Mouse (Mus musculus): ENCODE measurements around the gene Il10. TPM values are rescaled to one million over a fixed set of nuclear protein-coding genes. Genes with fewer than 3 reads are reported as not detected.

Il10 gene
- not detected in 2 replicates for polyA plus RNA-seq (2015; fragmentation: Nextera tagmentation; extraction: Ambion mirVana)

DNA sequence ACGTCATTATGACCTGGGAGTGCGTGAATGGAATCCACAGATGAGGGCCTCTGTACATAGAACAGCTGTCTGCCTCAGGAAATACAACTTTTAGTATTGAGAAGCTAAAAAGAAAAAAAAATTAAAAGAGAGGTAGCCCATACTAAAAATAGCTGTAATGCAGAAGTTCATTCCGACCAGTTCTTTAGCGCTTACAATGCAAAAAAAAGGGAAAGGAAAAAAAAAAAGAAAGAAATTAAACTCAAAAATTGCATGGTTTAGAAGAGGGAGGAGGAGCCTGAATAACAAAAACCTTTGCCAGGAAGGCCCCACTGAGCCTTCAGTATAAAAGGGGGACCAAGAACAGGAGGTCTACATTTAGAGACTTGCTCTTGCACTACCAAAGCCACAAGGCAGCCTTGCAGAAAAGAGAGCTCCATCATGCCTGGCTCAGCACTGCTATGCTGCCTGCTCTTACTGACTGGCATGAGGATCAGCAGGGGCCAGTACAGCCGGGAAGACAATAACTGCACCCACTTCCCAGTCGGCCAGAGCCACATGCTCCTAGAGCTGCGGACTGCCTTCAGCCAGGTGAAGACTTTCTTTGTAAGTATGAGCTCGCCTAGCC is at the start of gene Il10:
Gene Il10 (plus strand): TSS at position 354 of the 607 bp plus-strand sequence.
- WGBS: 76% methylated on average over 8 of the region's 8 CpGs
- Histone ChIP-seq H3K9ac (no peak within 1 kb of the TSS), H3K27ac (no peak within 1 kb of the TSS), H3K4me2 (no peak within 1 kb of the TSS), H3K9me3 (replicated peaks) (no peaks in the 10 kb centered on the region), H3K4me3 (replicated peaks) (no peak within 1 kb of the TSS), H3K36me3 (no peaks in the 10 kb centered on the region), H3K4me1 (peaks cover 19% of the 10 kb centered on the region; the same call in 1 of the 2 replicates), H3K27me3 (peaks cover 5% of the 10 kb centered on the region; the same call in 1 of the 2 replicates)
- no peak for ATAC-seq (replicated peaks; ENCODE audit: low FRiP score)

DNA sequence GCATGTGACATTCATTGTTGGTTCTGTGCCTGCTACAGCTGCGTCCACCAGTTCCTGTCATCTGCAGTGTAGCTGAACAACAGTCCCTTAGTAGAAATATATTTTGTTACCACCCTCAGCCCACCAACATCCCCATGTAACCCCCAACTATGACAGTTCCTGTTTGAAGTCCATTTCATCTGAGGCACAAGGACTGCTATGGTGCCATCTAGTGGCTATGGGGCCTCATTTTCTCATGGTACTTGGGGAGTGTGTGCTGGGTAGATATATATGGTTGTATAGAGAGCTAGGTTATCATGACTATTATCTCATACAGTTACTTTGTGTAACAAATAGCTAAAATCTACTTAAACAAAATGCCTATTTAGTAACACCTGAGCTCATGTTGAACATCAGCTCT is 40.2 kb upstream of the Il10 start:
- 55% methylated on average over 1 of the region's 1 CpGs for WGBS
- Histone ChIP-seq H3K36me3 (no peaks in the 10 kb centered on the region), H3K9me3 (replicated peaks) (no peaks in the 10 kb centered on the region), H3K9ac (no peak overlapping the region), H3K27me3 (no peaks in the 10 kb centered on the region), H3K4me1 (no peaks in the 10 kb centered on the region), H3K4me3 (replicated peaks) (no peak overlapping the region), H3K4me2 (no peak overlapping the region), H3K27ac (no peak overlapping the region)
- ATAC-seq (replicated peaks; ENCODE audit: low FRiP score): no peak

DNA sequence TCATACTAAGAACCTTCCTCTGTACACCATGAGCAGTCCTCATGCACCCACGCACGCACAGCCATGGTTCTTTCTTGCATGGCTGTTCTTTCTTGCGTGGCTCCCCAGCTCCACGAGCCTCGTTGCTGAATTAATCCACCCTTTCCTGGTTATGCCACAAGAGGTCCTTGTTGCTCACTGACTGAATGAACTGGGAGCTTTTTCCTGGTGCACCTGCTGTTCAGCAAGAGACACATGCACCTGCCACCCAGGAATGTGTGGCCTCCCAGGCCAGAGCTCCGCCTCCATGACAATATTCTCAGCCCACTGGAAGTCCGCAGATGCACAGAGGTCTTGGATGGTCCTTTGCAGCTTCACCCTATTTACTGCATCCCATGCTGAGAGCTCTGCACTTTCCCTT is 35.2 kb upstream of the Il10 start:
- WGBS: 63% methylated on average over 7 of the region's 7 CpGs

DNA sequence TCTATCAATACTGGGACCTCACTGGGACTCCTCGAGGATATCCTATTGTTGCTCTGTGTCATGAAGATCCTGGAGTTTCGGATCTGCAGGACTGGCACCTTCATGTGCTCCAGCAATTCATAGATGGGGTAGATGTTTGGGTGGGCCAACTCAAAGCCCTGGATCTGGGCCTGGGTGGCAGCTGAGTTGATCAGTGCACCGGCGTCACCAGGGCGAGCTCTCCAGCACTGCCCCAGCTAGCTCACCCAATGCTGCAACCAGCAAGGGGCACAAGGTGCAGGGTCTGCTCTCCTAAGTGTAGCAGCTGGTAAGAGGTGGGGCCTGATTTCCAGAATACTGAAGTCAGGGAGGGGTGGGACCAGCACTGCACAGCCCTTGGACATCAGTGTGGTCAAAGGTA is 32.6 kb upstream of the Il10 start:
- WGBS: 83% methylated on average over 5 of the region's 5 CpGs
- Histone ChIP-seq H3K4me2 (no peak overlapping the region), H3K36me3 (no peaks in the 10 kb centered on the region), H3K9me3 (replicated peaks) (no peaks in the 10 kb centered on the region), H3K9ac (no peak overlapping the region), H3K4me3 (replicated peaks) (no peak overlapping the region), H3K27me3 (no peaks in the 10 kb centered on the region), H3K4me1 (no peaks in the 10 kb centered on the region), H3K27ac (no peak overlapping the region)
- no peak for ATAC-seq (replicated peaks; ENCODE audit: low FRiP score)

More for the DNA sequence above, 35.2 kb upstream of the Il10 start:
- Histone ChIP-seq H3K9me3 (replicated peaks) (no peaks in the 10 kb centered on the region), H3K4me2 (no peak overlapping the region), H3K4me1 (no peaks in the 10 kb centered on the region), H3K27me3 (no peaks in the 10 kb centered on the region), H3K4me3 (replicated peaks) (no peak overlapping the region), H3K27ac (no peak overlapping the region), H3K9ac (no peak overlapping the region), H3K36me3 (no peaks in the 10 kb centered on the region)
- ATAC-seq (replicated peaks; ENCODE audit: low FRiP score): no peak

DNA sequence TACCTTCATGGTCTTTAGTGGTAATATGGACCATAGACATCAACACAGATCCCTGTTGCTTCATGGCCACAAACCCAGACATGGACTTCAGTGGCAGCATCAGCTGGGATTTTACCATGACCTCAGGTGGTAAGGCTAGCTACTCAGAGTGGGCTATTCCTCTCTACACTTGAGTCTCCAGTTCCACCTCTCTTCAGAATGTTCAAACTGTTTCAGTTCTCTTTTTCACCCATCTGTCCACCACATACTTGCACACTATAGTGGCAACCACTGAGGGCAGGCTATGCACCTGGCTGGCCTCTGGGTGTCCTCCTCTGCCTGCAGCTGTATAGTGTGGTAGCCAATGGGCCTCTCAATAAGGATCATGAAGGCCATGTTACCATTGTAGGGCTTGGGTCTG is 32.2 kb upstream of the Il10 start:
- Histone ChIP-seq H3K9me3 (replicated peaks) (no peaks in the 10 kb centered on the region), H3K4me3 (replicated peaks) (no peak overlapping the region), H3K27ac (no peak overlapping the region), H3K36me3 (no peaks in the 10 kb centered on the region), H3K4me1 (no peaks in the 10 kb centered on the region), H3K4me2 (no peak overlapping the region), H3K27me3 (no peaks in the 10 kb centered on the region), H3K9ac (no peak overlapping the region)
- ATAC-seq (replicated peaks; ENCODE audit: low FRiP score): no peak

DNA sequence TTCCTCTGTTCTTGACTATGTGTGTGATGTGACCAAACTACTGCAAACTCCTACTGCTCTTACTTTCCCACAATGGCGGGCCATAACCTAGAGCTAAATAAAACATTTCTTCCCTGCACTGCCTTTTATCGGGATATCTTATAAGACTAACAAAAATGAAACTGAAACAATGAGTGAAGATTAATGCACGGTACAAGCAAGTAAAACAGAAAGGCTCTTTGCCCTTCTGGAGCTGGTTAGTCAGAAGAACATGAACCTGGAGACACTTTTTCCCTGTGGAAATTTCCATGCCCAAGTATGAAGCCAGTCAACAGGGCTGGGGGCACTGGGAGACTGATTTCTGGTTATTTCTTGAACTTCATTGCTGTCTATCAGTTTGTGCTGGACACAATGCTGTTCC is 30.3 kb upstream of the Il10 start:
- no peak overlapping the region for H3K4me3 ChIP-seq (replicated peaks)
- H3K27me3 ChIP-seq: no peaks in the 10 kb centered on the region
- no peaks in the 10 kb centered on the region for H3K4me1 ChIP-seq
- no peak for ATAC-seq (replicated peaks; ENCODE audit: low FRiP score)
- H3K9me3 ChIP-seq (replicated peaks): no peaks in the 10 kb centered on the region
- no peak overlapping the region for H3K9ac ChIP-seq
- H3K27ac ChIP-seq: no peak overlapping the region
- H3K4me2 ChIP-seq: no peak overlapping the region
- H3K36me3 ChIP-seq: no peaks in the 10 kb centered on the region
- WGBS: 86% methylated on average over 3 of the region's 3 CpGs

DNA sequence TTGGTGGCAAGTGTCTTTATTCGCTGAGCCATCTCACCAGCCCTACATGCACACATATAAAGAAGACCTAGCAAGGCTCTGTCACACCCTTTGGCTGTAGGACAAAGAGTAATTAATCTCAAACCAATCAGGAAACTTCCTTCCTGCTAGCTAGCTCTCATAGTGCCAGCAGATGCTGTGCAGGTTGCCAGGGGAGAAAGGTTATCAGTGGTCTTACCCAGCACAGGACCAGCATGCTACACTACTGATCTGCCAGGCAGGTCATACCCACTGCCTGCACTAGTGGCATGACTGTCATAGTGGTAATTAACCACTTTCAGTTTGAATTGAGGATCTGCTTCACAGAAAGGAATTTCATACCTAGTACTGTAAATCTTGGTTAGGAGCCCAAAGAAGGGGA is 29.2 kb upstream of the Il10 start:
- no peaks in the 10 kb centered on the region for H3K4me1 ChIP-seq
- 94% methylated on average over 1 of the region's 1 CpGs for WGBS
- no peak overlapping the region for H3K4me2 ChIP-seq
- H3K27me3 ChIP-seq: no peaks in the 10 kb centered on the region
- H3K9ac ChIP-seq: no peak overlapping the region
- no peak for ATAC-seq (replicated peaks; ENCODE audit: low FRiP score)
- no peak overlapping the region for H3K27ac ChIP-seq
- no peak overlapping the region for H3K4me3 ChIP-seq (replicated peaks)
- H3K9me3 ChIP-seq (replicated peaks): no peaks in the 10 kb centered on the region
- no peaks in the 10 kb centered on the region for H3K36me3 ChIP-seq

DNA sequence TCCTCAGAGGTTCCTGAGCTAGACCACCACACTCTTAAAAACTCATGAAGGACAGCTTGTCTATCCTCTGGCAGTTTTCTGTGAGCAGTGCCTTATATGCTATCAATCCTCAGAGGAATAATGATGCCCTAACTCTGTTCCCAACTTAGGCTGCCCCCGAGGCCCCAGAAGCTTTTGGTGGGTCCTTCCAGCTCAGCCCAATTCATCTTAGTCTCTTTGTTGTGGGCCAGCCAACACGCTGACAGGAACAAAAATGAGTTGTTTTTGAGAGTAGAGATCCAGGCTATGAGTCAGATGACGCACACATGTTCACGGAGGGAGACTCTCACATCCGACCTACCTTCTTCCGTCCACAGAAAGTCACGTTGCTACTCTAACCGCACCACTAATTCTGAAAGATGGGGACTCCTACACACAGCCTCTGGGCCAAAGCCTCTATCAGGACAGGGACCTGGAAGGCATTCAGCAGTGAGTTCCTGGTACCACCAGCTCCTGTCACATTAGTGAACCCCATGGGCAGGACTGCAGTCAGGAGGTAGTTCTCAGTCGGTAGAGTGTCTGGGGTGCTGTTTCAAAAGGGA is 26.0 kb upstream of the Il10 start:
- Histone ChIP-seq H3K4me1 (no peaks in the 10 kb centered on the region), H3K4me3 (replicated peaks) (no peak overlapping the region), H3K4me2 (no peak overlapping the region), H3K9me3 (replicated peaks) (no peaks in the 10 kb centered on the region), H3K27ac (no peak overlapping the region), H3K27me3 (no peaks in the 10 kb centered on the region), H3K36me3 (no peaks in the 10 kb centered on the region), H3K9ac (no peak overlapping the region)
- 75% methylated on average over 9 of the region's 9 CpGs for WGBS
- ATAC-seq (replicated peaks; ENCODE audit: low FRiP score): no peak

DNA sequence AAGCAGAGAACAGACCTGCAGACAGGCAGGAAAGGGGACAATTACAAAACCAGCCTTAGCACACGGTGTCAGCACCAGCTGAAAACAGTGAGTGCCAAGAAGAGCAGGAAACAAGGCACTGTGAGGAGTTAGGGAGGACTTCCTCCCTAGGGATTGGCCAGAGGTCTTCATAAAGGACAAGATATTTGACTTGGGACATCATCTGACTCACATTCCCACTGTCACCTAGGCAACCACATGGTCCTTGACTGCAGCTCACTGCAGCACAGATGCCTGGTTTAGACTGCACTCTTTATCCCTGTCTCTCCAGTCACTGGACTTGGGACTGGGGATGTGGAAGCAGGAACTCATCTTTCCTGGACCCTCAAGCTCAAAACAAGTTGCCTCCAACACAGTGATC is 24.1 kb upstream of the Il10 start:
- H3K9me3 ChIP-seq (replicated peaks): no peaks in the 10 kb centered on the region
- H3K36me3 ChIP-seq: no peaks in the 10 kb centered on the region
- no peak for ATAC-seq (replicated peaks; ENCODE audit: low FRiP score)
- no peak overlapping the region for H3K27ac ChIP-seq
- H3K9ac ChIP-seq: no peak overlapping the region
- 57% methylated on average over 1 of the region's 1 CpGs for WGBS
- no peak overlapping the region for H3K4me3 ChIP-seq (replicated peaks)
- no peaks in the 10 kb centered on the region for H3K27me3 ChIP-seq
- no peak overlapping the region for H3K4me2 ChIP-seq
- no peaks in the 10 kb centered on the region for H3K4me1 ChIP-seq

DNA sequence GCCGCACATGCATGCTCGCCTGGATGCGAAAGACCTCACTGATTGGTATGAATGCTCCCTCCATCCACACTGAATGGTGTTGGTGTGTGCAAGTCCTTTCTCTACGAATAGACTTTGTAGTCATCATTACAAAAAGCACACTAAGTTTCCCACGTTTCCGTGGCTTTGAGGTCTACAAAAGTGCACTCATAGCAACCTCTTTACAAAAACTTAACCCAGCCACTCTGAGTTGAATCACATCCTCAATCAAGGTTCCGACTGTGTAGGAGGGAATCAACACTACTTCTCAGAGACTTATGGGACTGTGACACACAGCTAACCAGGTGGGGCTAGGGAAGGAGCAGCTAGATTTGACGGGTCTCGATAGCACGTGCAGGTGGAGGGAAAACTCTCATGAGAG is 23.3 kb upstream of the Il10 start:
- Histone ChIP-seq H3K9me3 (replicated peaks) (no peaks in the 10 kb centered on the region), H3K36me3 (no peaks in the 10 kb centered on the region), H3K4me1 (no peaks in the 10 kb centered on the region), H3K27ac (no peak overlapping the region), H3K9ac (no peak overlapping the region), H3K27me3 (no peaks in the 10 kb centered on the region), H3K4me3 (replicated peaks) (no peak overlapping the region), H3K4me2 (no peak overlapping the region)
- no peak for ATAC-seq (replicated peaks; ENCODE audit: low FRiP score)
- 93% methylated on average over 10 of the region's 10 CpGs for WGBS

DNA sequence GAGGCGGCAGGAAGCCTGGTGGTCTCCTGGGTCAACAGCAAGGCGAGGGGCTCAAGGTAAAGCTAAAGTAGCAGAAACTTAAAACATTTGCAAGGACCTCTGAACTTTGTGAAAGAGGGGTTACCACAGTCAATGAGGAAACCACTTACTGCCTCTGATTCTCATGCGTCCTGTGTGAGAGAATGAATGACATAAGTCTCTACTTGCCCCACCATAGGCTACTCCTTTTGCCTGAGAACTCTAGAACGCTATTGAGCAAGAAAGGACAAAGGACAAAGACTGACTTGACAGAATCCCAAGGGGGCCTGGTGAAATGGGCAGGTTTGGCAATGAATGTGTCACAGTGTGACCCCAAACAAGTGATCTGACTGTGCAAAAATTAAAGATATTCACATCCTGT is 22.2 kb upstream of the Il10 start:
- H3K27ac ChIP-seq: no peak overlapping the region
- H3K4me3 ChIP-seq (replicated peaks): no peak overlapping the region
- H3K27me3 ChIP-seq: no peaks in the 10 kb centered on the region
- H3K9ac ChIP-seq: no peak overlapping the region
- ATAC-seq (replicated peaks; ENCODE audit: low FRiP score): no peak
- H3K9me3 ChIP-seq (replicated peaks): no peaks in the 10 kb centered on the region
- H3K36me3 ChIP-seq: no peaks in the 10 kb centered on the region
- H3K4me1 ChIP-seq: no peaks in the 10 kb centered on the region
- WGBS: 93% methylated on average over 4 of the region's 4 CpGs
- no peak overlapping the region for H3K4me2 ChIP-seq

DNA sequence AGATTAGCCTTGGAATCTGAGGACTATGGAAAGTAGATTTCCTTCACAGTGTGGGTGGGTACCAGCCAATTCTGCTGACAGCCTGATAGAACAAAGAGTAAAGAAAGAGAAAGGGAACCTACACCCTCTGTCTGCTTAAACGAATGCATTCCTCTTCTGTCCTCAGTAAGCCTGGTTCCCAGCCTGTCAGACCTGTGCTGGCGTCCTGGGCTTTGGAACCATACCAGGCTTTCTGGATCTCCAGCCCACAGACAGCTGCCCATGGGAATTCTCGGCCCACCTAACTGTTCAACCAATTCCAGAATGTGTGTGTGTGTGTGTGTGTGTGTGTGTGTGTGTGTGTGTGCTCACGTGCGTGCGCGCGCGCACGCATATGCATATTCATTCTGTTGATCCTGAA is 21.3 kb upstream of the Il10 start:
- H3K9me3 ChIP-seq (replicated peaks): no peaks in the 10 kb centered on the region
- H3K27me3 ChIP-seq: no peaks in the 10 kb centered on the region
- 91% methylated on average over 10 of the region's 10 CpGs for WGBS
- ATAC-seq (replicated peaks; ENCODE audit: low FRiP score): no peak
- H3K4me2 ChIP-seq: no peak overlapping the region
- peaks cover 2% of the 10 kb centered on the region; the same call in 1 of the 2 replicates for H3K4me1 ChIP-seq
- no peak overlapping the region for H3K4me3 ChIP-seq (replicated peaks)
- no peak overlapping the region for H3K27ac ChIP-seq
- H3K9ac ChIP-seq: no peak overlapping the region
- no peaks in the 10 kb centered on the region for H3K36me3 ChIP-seq

DNA sequence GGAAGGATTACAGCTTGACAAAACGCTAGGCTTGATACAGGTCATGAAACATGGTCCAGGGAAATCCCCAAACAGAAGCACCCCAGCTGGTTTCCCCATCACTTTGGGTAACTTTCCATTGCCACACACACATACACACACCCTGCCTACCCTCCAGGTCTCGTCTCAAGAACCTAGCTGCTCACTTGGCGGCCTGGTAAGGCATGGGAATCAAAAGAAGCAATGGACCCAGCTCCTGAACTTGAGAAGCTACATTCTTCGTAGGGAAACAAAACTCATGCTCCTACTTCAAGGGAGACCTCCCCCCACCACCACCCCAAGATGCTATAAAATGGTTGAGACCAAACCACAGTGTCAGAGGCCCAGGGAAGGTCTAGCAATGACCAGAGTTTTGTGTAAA is 19.9 kb upstream of the Il10 start:
- Histone ChIP-seq H3K27me3 (no peaks in the 10 kb centered on the region), H3K4me3 (replicated peaks) (no peak overlapping the region), H3K36me3 (no peaks in the 10 kb centered on the region), H3K9me3 (replicated peaks) (no peaks in the 10 kb centered on the region), H3K27ac (no peak overlapping the region), H3K4me1 (peaks cover 6% of the 10 kb centered on the region; the same call in 1 of the 2 replicates), H3K4me2 (no peak overlapping the region), H3K9ac (no peak overlapping the region)
- whole genome bisulfite sequencing: 69% methylated on average over 4 of the region's 4 CpGs
- no peak for ATAC-seq (replicated peaks; ENCODE audit: low FRiP score)

Data from kidney, embryonic 15.5 days (tissue).